Comparison of ENCODE assay signal across 9 mouse cellular contexts in genomic region chr11:108128593-108128992, GRCm38 (mm10).
A peak's percentile ranks its signal among the peaks of the same experiment; 100 is the strongest.
DNase-seq lines count a peak whose midpoint lies in the region; ATAC-seq lines count a peak whose summit lies in the region.
"Had no signal": no experiment of that assay in that cellular context is flagged by ENCODE, and none has a peak within 500 bp of the region (broad histone marks: within the 10 kb centered on the region; RNA-seq: fewer than 3 reads in every experiment).

No protein-coding gene starts in this region.

- no peak overlapping the region for H3K4me3 ChIP-seq in forebrain, embryonic 16.5 days (replicated peaks; ENCODE audit: low read length)
- H3K4me3 ChIP-seq in liver, embryonic 11.5 days (ENCODE audit: low read depth, low read length) = no peak overlapping the region

- peak; percentile 63 for DNase-seq in urinary bladder, postnatal 14 days (ENCODE audit: low spot score)
- DNase-seq in urinary bladder, postnatal 10 days (ENCODE audit: low spot score) = no peak
- DNase-seq in adrenal gland, postnatal 36 days = peak; percentile 53 to 66
- DNase-seq in kidney, adult 18-20 months = peak; percentile 64
- DNase-seq in liver, embryonic 11.5 days (ENCODE audit: low spot score) = no peak
- DNase-seq in retina, adult 2 months (ENCODE audit: low read depth, low spot score) = peak; percentile 38

- no peaks in the 10 kb centered on the region for H3K4me1 ChIP-seq in forebrain, embryonic 16.5 days (replicated peaks; ENCODE audit: control insufficient read depth, insufficient read depth, low read length)
- no peaks in the 10 kb centered on the region for H3K4me1 ChIP-seq in liver, embryonic 11.5 days (replicated peaks; ENCODE audit: control insufficient read depth, insufficient read depth, low read length)

- 0 out of 2 replicates have a peak, but pooled peaks cover 2% of the 10 kb centered on the region for H3K27me3 ChIP-seq in forebrain, embryonic 16.5 days (replicated peaks; ENCODE audit: control insufficient read depth, insufficient read depth, low read length)
- no peaks in the 10 kb centered on the region for H3K27me3 ChIP-seq in liver, embryonic 11.5 days (replicated peaks; ENCODE audit: control insufficient read depth, insufficient read depth, low read length)

- H3K4me2 ChIP-seq in forebrain, embryonic 16.5 days (ENCODE audit: low read length) = no peak overlapping the region
- H3K4me2 ChIP-seq in liver, embryonic 11.5 days = no peak overlapping the region

- WGBS in forebrain, embryonic 16.5 days = 37% methylated on average over 5 of the region's 5 CpGs
- 42% methylated on average over 5 of the region's 5 CpGs for WGBS in liver, embryonic 11.5 days

- peak; percentile 57 for ATAC-seq in forebrain, embryonic 16.5 days
- 0 out of 2 replicates have a peak, but pooled peaks have one; percentile 29 for ATAC-seq in liver, embryonic 11.5 days (replicated peaks; ENCODE audit: low FRiP score)
- ATAC-seq in erythroid progenitor cell, adult 5-6 weeks (replicated peaks; ENCODE audit: low FRiP score, poor library complexity, severe bottlenecking) = no peak

- no peak overlapping the region for H3K9ac ChIP-seq in forebrain, embryonic 16.5 days (replicated peaks; ENCODE audit: low read depth, low read length)
- H3K9ac ChIP-seq in liver, embryonic 11.5 days (ENCODE audit: low read depth, low read length) = no peak overlapping the region

- H3K9me3 ChIP-seq in forebrain, embryonic 16.5 days (ENCODE audit: control insufficient read depth, low read length) = no peaks in the 10 kb centered on the region
- H3K9me3 ChIP-seq in liver, embryonic 11.5 days (ENCODE audit: control insufficient read depth, low read length) = no peaks in the 10 kb centered on the region

- no peak overlapping the region for H3K27ac ChIP-seq in forebrain, embryonic 16.5 days (ENCODE audit: low read length)
- no peak overlapping the region for H3K27ac ChIP-seq in liver, embryonic 11.5 days (ENCODE audit: low read depth, low read length)
- H3K27ac ChIP-seq: macrophage had no signal

- H3K36me3 ChIP-seq in forebrain, embryonic 16.5 days (ENCODE audit: control insufficient read depth, insufficient read depth) = no peaks in the 10 kb centered on the region
- no peaks in the 10 kb centered on the region for H3K36me3 ChIP-seq in liver, embryonic 11.5 days (ENCODE audit: control insufficient read depth, insufficient read depth, low read length)

Comparison
In these comparisons a context has a peak if more than half of its experiments do, and no peak if none do; other contexts are left out.
1. DNase-seq: peak in urinary bladder, postnatal 14 days (single experiment), adrenal gland, postnatal 36 days (2 of 2), kidney, adult 18-20 months (single experiment) and retina, adult 2 months (single experiment); none in urinary bladder, postnatal 10 days (single experiment) and liver, embryonic 11.5 days (single experiment).